ENCODE assay signal across 19 mouse cellular contexts in the genomic region with DNA sequence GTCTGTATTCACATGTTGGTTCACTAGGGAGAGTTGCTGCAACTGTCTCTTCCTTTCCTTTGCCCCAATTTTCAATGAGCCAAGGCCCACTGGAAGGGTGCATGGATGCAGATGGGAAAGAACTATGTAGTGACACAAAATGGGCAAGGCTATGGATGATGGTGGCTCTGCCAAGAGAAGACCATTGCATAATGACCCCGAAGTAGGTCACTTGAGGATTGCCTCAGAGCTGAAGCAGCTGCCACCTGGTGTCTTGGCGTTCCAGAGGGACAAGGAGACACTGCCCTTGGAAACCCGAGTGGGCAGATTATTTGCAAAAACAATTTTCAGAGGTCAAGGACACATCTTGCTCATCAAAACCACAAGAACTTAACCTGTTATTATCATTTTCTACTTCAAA. TPM values are rescaled to one million over a fixed set of nuclear protein-coding genes. Genes with fewer than 3 reads are reported as not detected.
DNase-seq lines count a peak whose midpoint lies in the region; ATAC-seq lines count a peak whose summit lies in the region.
"Had no signal": no experiment of that assay in that cellular context is flagged by ENCODE, and none has a peak within 500 bp of the region (broad histone marks: within the 10 kb centered on the region; RNA-seq: fewer than 3 reads in every experiment).

No protein-coding gene starts in this region.

- H3K27ac ChIP-seq in limb, embryonic 15.5 days, result peak overlapping the region; percentile 33; the same call in 1 of the 2 replicates
- no peak overlapping the region; the same call in 1 of the 2 replicates for H3K27ac ChIP-seq in limb, embryonic 10.5 days
- H3K27ac ChIP-seq: embryonic facial prominence, embryonic 12.5 days; forebrain, embryonic 10.5 days; hindbrain, postnatal 0 days; midbrain, embryonic 12.5 days; stomach, postnatal 0 days had no signal

- H3K9me3 ChIP-seq in limb, embryonic 15.5 days, result no peaks in the 10 kb centered on the region
- no peaks in the 10 kb centered on the region for H3K9me3 ChIP-seq in limb, embryonic 10.5 days (replicated peaks)
- H3K9me3 ChIP-seq: embryonic facial prominence, embryonic 12.5 days; forebrain, embryonic 10.5 days; midbrain, embryonic 12.5 days had no signal

- DNase-seq in adrenal gland, adult 8-10 months, result peak; percentile 52
- no peak for DNase-seq in adrenal gland, postnatal 4 days (ENCODE audit: low spot score in 2 of 2)
- DNase-seq in limb, embryonic 10.5 days (ENCODE audit: low spot score), result no peak
- peak; percentile 10 to 23 for DNase-seq in cerebellum, adult 18-20 months
- peak; percentile 53 for DNase-seq in lung, postnatal 25 days (ENCODE audit: low spot score)
- no peak for DNase-seq in right cerebral cortex, adult 2 months (ENCODE audit: low spot score in 2 of 2)
- DNase-seq: kidney, adult 9 months; liver; spleen, adult 18-20 months; thymus, postnatal 4 days had no signal

- H3K27me3 ChIP-seq in limb, embryonic 15.5 days, result no peaks in the 10 kb centered on the region
- no peaks in the 10 kb centered on the region for H3K27me3 ChIP-seq in limb, embryonic 10.5 days (ENCODE audit: low read depth, poor library complexity, severe bottlenecking)
- H3K27me3 ChIP-seq: embryonic facial prominence, embryonic 12.5 days; midbrain, embryonic 12.5 days; Patski had no signal

- no peaks in the 10 kb centered on the region for H3K36me3 ChIP-seq in limb, embryonic 15.5 days
- no peaks in the 10 kb centered on the region for H3K36me3 ChIP-seq in limb, embryonic 10.5 days
- H3K36me3 ChIP-seq: embryonic facial prominence, embryonic 12.5 days; forebrain, embryonic 10.5 days; midbrain, embryonic 12.5 days had no signal

- WGBS in limb, embryonic 15.5 days, result 72% methylated on average over 3 of the region's 3 CpGs
- WGBS in limb, embryonic 10.5 days, result 94% methylated on average over 3 of the region's 3 CpGs

- H3K9ac ChIP-seq in limb, embryonic 15.5 days, result no peak overlapping the region
- H3K9ac ChIP-seq: embryonic facial prominence, embryonic 12.5 days; midbrain, embryonic 12.5 days had no signal

- ATAC-seq in limb, embryonic 15.5 days (ENCODE audit: insufficient number of reproducible peaks, low FRiP score, low TSS enrichment, low read depth), result no peak
- ATAC-seq in erythroblast, adult 5-6 weeks (replicated peaks; ENCODE audit: low FRiP score, poor library complexity, severe bottlenecking), result no peak
- ATAC-seq: hindbrain, postnatal 0 days; Patski had no signal

- no peak overlapping the region for H3K4me2 ChIP-seq in limb, embryonic 15.5 days
- H3K4me2 ChIP-seq: embryonic facial prominence, embryonic 12.5 days; midbrain, embryonic 12.5 days had no signal

- H3K4me1 ChIP-seq in limb, embryonic 15.5 days, result peaks cover 10% of the 10 kb centered on the region; the same call in 1 of the 2 replicates
- peaks cover 38% of the 10 kb centered on the region for H3K4me1 ChIP-seq in limb, embryonic 10.5 days

- H3K4me3 ChIP-seq in limb, embryonic 15.5 days, result no peak overlapping the region
- no peak overlapping the region for H3K4me3 ChIP-seq in limb, embryonic 10.5 days
- H3K4me3 ChIP-seq: embryonic facial prominence, embryonic 12.5 days; forebrain, embryonic 10.5 days; midbrain, embryonic 12.5 days had no signal

RNA-seq across cellular contexts. Expression of a gene that starts 3.9 kb away (rescaled TPM):
- 10 to 100 TPM; 15.2 to 32.3 (median 24.5) TPM for total RNA-seq in adrenal gland, adult 8-10 months (2022)
- total RNA-seq in adrenal gland, postnatal 4 days (2021), result 10 to 100 TPM; 22.6 to 23.5 TPM
- polyA plus RNA-seq in limb, embryonic 15.5 days (2015; fragmentation: Nextera tagmentation; extraction: Ambion mirVana), result 46.3 and 46.8 TPM in 2 replicates
- 10.7 and 14.4 TPM in 2 replicates for polyA plus RNA-seq in limb, embryonic 10.5 days (2016; fragmentation: Nextera tagmentation; extraction: Ambion mirVana)
- total RNA-seq in erythroblast, adult 5-6 weeks (2015; ENCODE audit: low replicate concordance), result 6.1 and 23.4 TPM in 2 replicates
- 4.0 and 5.4 TPM in 2 replicates for total RNA-seq in erythroblast, adult 5-6 weeks (2017; ENCODE audit: low replicate concordance)

RNA-seq across cellular contexts. Expression of a gene that starts 56.4 kb away (rescaled TPM):
- under 1 TPM in 1 of 4 experiments, not detected in 3; 0.12 TPM for total RNA-seq in adrenal gland, adult 8-10 months (2022)
- under 1 TPM in 1 of 2 experiments, not detected in 1; 0.36 TPM for total RNA-seq in adrenal gland, postnatal 4 days (2021)
- not detected in 2 replicates for polyA plus RNA-seq in limb, embryonic 15.5 days (2015; fragmentation: Nextera tagmentation; extraction: Ambion mirVana)
- 0.10 and 0.19 TPM in 2 replicates for polyA plus RNA-seq in limb, embryonic 10.5 days (2016; fragmentation: Nextera tagmentation; extraction: Ambion mirVana)
- total RNA-seq in erythroblast, adult 5-6 weeks (2015; ENCODE audit: low replicate concordance), result not detected in 2 replicates
- total RNA-seq in erythroblast, adult 5-6 weeks (2017; ENCODE audit: low replicate concordance), result not detected in 2 replicates
- total RNA-seq: heart, postnatal 10 days had no signal
- polyA plus RNA-seq: forebrain, embryonic 10.5 days; Patski; stomach, postnatal 0 days had no signal

Comparison
In these comparisons a context has a peak if more than half of its experiments do, and no peak if none do; other contexts are left out.
1. DNase-seq: peak in adrenal gland, adult 8-10 months (single experiment), cerebellum, adult 18-20 months (2 of 2) and lung, postnatal 25 days (single experiment); none in adrenal gland, postnatal 4 days (0 of 2), limb, embryonic 10.5 days (single experiment) and right cerebral cortex, adult 2 months (0 of 2).